Mouse (Mus musculus) gastrocnemius, postnatal 25 days (tissue): ENCODE measurements around the gene Eva1c. TPM values are rescaled to one million over a fixed set of nuclear protein-coding genes. Genes with fewer than 3 reads are reported as not detected.

ENCODE experiments used
- DNase-seq: peaks from one replicate; pipeline ENCODE4 v3.0.0; 2022
- total RNA-seq, 2 experiments: library from RNA; stranded (reverse); gene quantifications; 1 replicate in 1 of 2; 2 replicates in 1 of 2; pipeline ENCODE4 v1.2.3; 2021

The Eva1c gene
- total RNA-seq, 2 experiments from 2014 or later = 0.24 TPM; not detected in 1

- DNase-seq = no peak
Observed at GRCm38 (mm10) chr16:90826041-90826440, 478 bp upstream of the Eva1c start.

DNA sequence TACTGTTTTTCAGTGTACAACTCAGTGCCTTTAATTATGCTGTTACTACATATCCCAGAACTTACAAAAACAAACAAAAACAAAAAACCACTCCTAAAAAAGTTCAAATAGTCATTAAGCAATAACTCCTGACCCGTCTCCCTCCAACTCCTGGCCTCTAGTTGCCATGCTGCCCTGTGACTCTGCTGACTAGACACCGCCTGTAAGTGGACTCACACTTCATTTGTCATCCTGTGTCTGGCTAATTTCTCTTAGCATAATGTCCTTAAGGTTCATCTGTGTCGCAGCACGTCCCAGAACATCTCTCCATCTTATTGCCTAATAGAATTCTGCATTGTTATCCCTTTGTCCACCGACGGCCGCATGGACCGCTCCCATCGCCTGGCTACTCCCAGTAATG lies 979 bp downstream of the Eva1c start:
- no peak for DNase-seq

- no peak for DNase-seq
Observed at GRCm38 (mm10) chr16:90829136-90829535, 2.6 kb downstream of the Eva1c start.

GRCm38 (mm10) chr16:90829894-90830685 lies 3.6 kb downstream of the Eva1c start:
- DNase-seq = peak; percentile 89

- DNase-seq = peak; percentile 60
Observed at GRCm38 (mm10) chr16:90830686-90831439, 4.3 kb downstream of the Eva1c start.

- no peak for DNase-seq
Observed at GRCm38 (mm10) chr16:90831676-90832075, 5.2 kb downstream of the Eva1c start.

DNA sequence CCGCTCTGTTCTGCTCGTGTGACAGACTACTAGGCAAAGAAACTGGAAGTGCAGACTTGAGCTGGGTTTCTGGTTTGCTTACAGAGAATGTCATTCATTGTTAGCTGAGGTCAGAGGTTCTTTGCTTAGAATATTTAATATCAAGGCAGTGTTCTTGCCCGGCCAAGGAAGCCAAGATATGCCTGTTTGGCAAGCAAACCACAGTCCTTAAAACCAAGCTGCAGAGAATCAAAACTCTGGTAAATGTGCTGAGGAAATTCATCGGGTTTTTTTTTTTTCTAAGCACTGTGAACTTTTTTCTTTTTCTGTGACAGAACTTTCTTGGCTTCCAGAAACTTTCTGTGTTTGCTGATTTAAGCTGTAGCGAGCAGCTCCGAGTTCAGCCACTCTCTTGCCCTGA lies 6.0 kb downstream of the Eva1c start:
- no peak for DNase-seq

DNA sequence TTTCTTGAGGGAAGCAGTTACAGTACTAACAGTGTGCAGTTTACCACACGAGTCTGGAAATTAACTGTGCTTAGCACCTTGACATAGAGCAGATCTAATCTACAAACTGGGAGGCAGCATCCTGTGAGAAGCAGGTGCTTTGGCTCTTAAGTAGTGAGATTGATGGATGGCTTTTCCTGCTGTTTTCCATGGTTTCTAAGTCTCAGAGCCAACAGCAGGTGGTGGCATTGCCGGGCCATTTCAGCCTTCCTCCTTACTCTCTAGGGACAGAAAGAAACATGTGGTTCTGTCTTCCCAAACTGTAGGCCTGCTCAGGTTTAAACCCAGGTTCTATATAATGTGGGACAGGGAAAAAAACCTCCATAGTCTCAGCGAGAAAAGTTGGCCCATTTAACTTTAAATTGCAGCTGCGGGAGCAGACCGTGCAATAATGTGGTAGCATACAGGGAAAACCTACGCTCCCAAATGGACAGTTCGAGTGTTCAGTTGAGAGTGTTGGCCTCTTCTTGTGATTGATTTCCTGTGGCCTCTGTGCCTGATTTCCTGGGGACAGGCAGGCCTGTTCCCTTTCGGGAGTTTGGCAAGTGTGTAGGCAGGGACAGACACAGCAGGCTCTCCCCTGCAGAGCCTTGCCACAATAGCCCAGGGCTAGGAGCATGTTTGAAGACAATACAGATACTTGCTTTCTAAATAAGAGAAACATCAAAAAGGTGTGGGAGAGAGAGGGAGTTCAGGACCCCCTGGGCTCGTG lies 6.7 kb downstream of the Eva1c start:
- no peak for DNase-seq

GRCm38 (mm10) chr16:90837431-90837830 lies 10.9 kb downstream of the Eva1c start:
- DNase-seq = no peak

DNA sequence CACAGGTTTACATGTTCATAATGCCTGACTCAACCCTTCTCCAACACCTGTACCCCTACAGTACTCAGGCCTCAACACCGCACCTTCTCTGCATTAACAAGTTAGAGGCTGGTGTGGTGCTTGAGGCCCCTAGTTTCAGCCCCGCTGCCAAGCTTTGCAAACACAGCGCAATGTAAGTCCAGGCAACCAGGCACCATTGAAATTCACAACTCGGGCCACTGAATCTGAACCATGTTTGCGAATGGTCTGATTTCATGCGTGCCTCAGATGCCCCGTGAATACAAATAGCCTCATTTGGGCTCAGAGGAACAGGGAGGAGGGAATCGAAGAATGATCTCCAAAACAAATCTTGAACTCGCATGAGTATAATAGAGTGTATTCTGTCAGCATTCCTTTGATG lies 15.6 kb downstream of the Eva1c start:
- no peak for DNase-seq

- no peak for DNase-seq
Observed at GRCm38 (mm10) chr16:90845038-90845437, 18.5 kb downstream of the Eva1c start.

DNA sequence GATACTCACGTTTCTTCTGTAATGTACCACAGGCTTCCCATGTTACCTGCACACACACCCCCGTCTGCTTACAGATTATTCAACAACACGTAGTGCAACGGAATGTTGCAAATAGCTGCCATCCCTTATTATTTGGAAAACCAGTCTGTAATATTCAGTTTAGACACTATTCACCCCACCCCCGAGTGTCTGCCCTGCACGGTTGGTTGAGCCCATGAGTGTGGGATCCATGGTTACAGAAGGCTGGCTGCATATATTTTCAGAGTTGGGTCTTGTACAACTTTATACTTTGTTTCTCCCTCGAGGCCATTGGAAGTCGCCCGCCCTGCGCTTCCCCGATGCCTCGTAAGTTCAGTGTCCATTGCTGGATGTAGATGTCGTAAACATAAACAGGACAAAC lies 19.1 kb downstream of the Eva1c start:
- DNase-seq = no peak

- DNase-seq = no peak
Observed at GRCm38 (mm10) chr16:90848697-90849096, 22.2 kb downstream of the Eva1c start.

- DNase-seq = no peak
Observed at GRCm38 (mm10) chr16:90849262-90849661, 22.7 kb downstream of the Eva1c start.

- no peak for DNase-seq
Observed at GRCm38 (mm10) chr16:90850881-90851280, 24.4 kb downstream of the Eva1c start.

DNA sequence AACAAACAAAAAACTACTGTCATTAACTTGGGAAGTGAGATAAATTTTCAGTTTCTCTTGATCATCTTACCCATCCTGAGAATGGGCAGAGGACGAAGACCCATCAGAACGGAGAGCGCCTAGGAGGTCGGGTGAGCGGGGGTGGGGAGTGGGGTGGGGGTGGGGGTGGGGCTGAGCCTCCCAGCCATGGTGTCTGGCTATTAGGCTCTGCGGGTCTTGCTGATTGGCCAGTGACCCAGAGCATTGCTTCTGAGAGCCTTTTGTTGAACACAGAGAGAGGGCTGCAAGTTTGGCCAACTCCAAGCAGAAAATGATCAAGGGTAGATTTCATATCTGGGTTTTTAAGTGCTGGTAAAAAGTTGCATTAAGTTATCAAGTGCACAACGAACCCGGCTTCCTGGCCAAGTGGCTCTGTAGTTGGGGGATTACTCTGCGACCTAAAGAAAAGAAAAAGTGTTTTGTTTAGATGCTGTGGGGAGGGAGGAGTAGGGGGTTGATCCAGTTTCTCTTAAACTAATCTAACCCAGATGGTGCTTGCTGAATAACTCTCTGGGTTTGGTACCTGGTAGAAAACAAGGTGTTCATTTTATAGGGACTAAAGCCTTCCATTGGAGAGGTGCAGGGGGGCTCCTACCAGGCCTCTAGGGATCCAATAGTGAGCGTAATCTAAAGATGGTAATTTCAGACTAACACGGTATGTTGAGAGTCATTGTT lies 25.3 kb downstream of the Eva1c start:
- no peak for DNase-seq

DNA sequence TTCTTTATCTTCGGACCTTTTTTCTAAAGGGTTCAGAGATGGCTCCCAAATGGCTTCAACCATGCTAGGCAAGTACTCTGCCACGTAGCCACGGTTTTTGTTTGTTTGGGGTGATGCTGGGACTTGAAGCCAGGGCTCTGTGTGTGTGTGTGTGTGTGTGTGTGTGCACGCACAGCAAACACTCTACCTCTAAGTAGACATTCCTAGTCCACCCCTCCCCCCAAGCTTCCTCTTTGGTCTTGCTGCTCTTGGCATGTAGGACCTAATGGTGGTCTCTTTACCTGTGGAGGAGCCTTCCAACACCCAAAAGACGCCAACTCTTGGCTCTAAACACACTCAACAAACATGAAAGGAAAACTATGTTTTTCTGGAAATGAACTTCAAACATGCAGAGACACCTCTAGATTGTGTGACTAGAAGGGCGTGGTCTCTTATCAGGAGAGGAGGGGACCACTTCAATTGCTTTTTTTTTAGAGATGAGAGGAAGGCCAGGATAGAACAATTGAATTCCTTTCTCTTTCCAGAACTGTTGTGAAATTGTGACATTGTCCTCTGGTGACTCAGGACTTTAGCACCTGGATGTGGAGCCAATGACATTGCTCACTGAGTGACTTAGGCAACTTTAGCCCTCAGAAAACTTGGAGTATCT lies 30.2 kb downstream of the Eva1c start:
- no peak for DNase-seq

DNA sequence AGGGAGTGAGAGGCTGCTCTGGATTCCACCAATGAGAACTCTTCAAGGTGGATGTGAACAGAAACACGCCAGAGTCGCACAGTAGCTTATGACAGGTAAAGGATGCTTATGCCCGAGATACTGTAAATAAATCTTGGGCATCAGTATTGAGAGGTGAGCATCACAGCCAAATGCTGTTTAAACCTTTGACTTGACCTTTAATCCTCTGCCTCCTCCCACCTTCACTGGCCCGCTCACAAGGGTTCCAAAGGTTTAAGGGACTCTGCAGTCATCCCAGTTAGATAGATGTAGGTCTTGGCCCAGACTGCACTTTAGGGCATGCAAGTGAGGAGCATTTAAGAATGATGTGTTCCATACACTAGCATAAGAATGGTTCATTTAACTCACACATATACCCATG lies 31.7 kb downstream of the Eva1c start:
- no peak for DNase-seq

DNA sequence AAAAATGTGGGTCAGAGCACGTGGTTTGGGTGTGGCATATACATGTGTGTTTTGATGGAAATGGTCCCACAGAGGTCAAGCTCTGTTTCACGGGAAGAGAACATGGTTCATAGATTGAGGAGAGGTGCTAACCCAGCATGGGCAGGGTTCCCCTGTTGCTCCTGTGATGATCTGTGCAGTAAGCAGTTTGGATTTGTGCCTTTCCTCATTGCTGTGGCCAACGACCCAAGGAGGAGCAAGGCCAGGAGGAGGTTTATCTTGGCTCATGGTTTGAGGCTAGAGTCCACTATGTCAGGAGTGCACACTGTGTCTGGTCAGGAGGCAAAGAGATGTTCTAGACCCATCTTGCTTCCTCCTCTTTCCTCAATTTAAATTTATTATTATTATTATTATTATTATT lies 36.5 kb downstream of the Eva1c start:
- DNase-seq = no peak

GRCm38 (mm10) chr16:90863468-90864046 lies 37.0 kb downstream of the Eva1c start:
- DNase-seq = no peak

DNA sequence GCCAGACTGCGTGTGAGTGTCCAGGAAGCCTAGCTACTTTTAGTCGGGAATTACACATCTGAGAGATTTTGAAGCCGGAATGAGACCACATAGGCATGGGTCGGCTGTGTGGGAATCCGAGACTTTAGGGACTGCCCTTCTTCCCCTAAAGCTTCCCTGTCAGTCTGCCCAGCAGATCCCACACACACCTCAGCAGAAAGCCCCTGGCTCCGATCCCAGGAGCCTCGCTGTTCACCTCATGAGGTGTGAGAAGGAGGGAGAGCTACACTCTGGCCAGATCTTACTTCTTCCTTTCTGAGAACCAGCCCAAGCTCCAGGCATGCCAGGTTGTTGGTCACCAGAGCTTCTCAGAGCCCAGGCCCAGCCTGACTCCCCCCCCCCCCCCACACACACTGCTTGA lies 38.2 kb downstream of the Eva1c start:
- no peak for DNase-seq
